Mouse (Mus musculus): ENCODE measurements around the gene Kmt2d. TPM values are rescaled to one million over a fixed set of nuclear protein-coding genes. Genes with fewer than 3 reads are reported as not detected.
A peak's percentile ranks its signal among the peaks of the same experiment; 100 is the strongest.

The Kmt2d gene
- polyA plus RNA-seq, 1 experiment from 2014 or later, result 8.7 TPM

- H3K9me3 ChIP-seq (ENCODE audit: low read length), result no peaks in the 10 kb centered on the region
- peak; percentile 99 for DNase-seq (ENCODE audit: low spot score)
These were observed 10.1 kb upstream of the Kmt2d start for GRCm38 (mm10) chr15:98880978-98881655.

DNA sequence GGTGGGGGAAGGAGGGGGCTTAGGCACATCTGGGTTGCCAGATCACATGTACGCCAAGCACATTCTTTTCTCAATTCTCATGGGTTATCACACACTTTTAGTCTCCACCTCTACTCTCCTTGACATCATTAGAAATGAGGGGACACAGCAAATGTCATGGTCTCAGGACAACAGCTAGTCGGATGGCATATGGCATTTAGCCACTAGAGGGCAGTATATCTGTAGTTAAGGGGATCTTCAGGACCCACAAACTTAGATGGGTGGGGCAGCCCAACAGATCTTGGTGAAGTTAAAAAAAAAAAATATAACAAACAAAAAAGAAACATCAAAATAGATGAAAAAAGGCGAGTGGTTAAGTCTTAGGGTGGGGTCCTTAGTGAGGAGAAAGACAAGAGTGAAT lies 6.3 kb upstream of the Kmt2d start:
- Histone ChIP-seq H3K9me3 (ENCODE audit: low read length) (no peaks in the 10 kb centered on the region), H3K4me3 (ENCODE audit: low read depth, low read length) (no peak overlapping the region), H3K27me3 (replicated peaks; ENCODE audit: insufficient read depth, low read length) (no peaks in the 10 kb centered on the region), H3K36me3 (ENCODE audit: insufficient read depth, low read length) (no peaks in the 10 kb centered on the region), H3K4me1 (ENCODE audit: insufficient read depth, low read depth, low read length) (no peaks in the 10 kb centered on the region), H3K27ac (ENCODE audit: low read length) (no peak overlapping the region), H3K4me2 (replicated peaks; ENCODE audit: low read depth, low read length) (no peak overlapping the region), H3K9ac (replicated peaks; ENCODE audit: low read depth) (no peak overlapping the region)
- TF ChIP-seq CTCF (IDR thresholded peaks at IDR 0.05), result peak; percentile 89
- no peak for TF ChIP-seq EP300 (IDR thresholded peaks at IDR 0.05)
- DNase-seq (ENCODE audit: low spot score), result peak; percentile 81
- 8% methylated on average over 3 of the region's 3 CpGs for WGBS
- no peak for ATAC-seq

More at GRCm38 (mm10) chr15:98880978-98881655, 10.1 kb upstream of the Kmt2d start:
- peak overlapping the region; percentile 55 for H3K9ac ChIP-seq (replicated peaks; ENCODE audit: low read depth)
- H3K27ac ChIP-seq (ENCODE audit: low read length), result peak overlapping the region; percentile 84
- H3K4me3 ChIP-seq (ENCODE audit: low read depth, low read length), result peak overlapping the region; percentile 70
- H3K4me2 ChIP-seq (replicated peaks; ENCODE audit: low read depth, low read length), result peak overlapping the region; percentile 81
- ATAC-seq, result peak; percentile 98
- no peaks in the 10 kb centered on the region for H3K4me1 ChIP-seq (ENCODE audit: insufficient read depth, low read depth, low read length)
- TF ChIP-seq CTCF (IDR thresholded peaks at IDR 0.05) (peak; percentile 60), EP300 (IDR thresholded peaks at IDR 0.05) (no peak)
- H3K27me3 ChIP-seq (replicated peaks; ENCODE audit: insufficient read depth, low read length), result no peaks in the 10 kb centered on the region
- under 1% methylated on average over 44 of the region's 48 CpGs for WGBS
- no peaks in the 10 kb centered on the region for H3K36me3 ChIP-seq (ENCODE audit: insufficient read depth, low read length)

DNA sequence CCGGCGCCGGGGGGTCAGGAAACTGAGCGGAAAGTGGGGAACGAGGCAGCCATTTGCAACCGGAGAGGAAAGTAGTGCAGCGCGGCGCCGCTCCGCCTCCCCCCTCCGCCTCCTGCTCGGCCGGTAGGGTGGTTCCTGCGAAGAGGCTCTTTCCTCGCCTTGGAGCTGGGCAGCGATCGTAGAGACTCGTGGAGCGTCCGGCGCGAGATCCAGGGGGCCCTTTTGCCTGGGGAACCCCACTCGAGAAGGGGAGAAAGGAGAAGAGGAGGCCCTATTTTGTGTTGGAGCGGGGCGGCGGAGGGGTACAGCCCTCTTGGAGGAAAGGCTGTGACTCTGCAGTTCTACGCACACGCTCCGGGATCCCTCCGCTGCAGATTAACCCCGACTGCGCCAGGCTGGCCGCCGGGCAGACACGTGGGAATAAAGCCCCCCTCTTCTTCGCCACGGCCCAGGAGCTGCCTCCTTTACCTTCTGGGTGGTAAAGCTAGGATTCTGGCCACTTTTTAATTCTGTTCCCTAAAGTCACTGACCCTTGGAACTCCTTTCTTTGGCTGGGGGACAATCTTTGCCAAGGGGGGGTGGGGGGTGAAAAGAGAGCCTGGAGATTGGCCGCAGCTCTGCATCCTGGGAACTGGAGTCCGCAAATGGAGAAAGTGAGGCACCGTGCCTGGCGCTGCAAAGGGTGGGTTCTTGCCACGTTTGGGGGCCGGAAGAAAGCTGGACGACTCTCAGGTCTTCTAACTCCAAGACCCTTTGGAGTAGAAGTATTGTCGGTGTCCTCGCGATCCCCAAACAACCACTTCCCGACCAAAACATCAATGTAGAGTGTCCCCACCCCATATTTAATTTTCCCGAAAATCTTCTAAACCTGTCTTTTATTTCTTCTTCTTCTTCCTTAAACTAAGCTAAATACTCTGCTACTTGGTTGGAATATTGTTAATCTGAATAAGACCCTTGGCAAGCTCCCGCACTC lies 1.2 kb upstream of the Kmt2d start:
- H3K27ac ChIP-seq (ENCODE audit: low read length), result peak overlapping the region; percentile 99
- ATAC-seq (peak; percentile 74), DNase-seq (ENCODE audit: low spot score) (peak; percentile 98)
- H3K36me3 ChIP-seq (ENCODE audit: insufficient read depth, low read length), result no peaks in the 10 kb centered on the region
- peak overlapping the region; percentile 78 for H3K4me2 ChIP-seq (replicated peaks; ENCODE audit: low read depth, low read length)
- peak overlapping the region; percentile 99 for H3K9ac ChIP-seq (replicated peaks; ENCODE audit: low read depth)
- WGBS, result 2% methylated on average over 41 of the region's 51 CpGs
- TF ChIP-seq CTCF (IDR thresholded peaks at IDR 0.05) (no peak), EP300 (IDR thresholded peaks at IDR 0.05) (peak; percentile 59; the same call in 1 of the 2 replicates)
- peak overlapping the region; percentile 92 for H3K4me3 ChIP-seq (ENCODE audit: low read depth, low read length)
- peaks cover 12% of the 10 kb centered on the region for H3K4me1 ChIP-seq (ENCODE audit: insufficient read depth, low read depth, low read length)
- no peaks in the 10 kb centered on the region for H3K9me3 ChIP-seq (ENCODE audit: low read length)
- no peaks in the 10 kb centered on the region for H3K27me3 ChIP-seq (replicated peaks; ENCODE audit: insufficient read depth, low read length)

DNA sequence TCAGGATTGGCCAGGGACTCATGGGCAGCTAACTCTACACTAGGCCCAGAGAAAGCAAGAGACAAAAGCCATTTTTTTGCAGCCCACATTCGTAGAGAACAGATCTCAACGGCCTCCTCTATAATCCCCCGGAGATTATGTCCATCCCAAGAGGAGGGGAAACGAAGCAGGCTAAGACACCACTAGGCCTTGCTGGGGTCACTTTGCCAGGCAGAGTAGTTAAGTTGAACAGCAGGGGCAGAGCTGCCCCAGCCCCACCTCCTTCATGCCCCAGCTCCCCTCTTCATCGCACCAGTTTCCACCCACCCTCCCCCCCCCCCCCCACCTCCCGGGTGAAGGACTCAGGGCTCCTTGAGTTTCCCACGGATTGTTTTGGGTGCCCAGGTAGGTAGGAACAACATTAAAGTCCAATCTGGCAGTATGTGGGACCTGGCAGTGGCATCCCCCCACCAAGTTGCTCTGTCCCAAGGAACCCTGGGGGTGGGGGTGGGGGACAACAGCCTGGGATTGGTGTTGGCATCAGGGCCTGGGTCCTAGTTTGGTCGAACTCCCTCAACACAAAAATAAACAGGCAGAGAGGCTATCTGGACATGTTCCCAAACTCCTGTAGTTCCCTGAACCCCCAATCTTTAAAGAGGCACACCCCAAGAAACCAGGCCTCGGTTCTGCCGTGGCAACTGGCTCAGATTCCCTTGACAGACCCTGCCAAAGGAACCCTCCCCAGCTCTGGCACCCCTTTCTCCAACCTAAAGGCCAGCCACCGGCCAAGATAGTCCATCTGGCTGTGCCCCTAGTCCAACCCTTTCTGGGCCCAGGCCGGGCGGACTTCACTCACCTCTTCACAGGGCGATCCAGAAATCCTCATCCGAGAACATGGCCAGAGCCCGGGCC lies 580 bp downstream of the Kmt2d start:
- DNase-seq (ENCODE audit: low spot score), result peak; percentile 43
- TF ChIP-seq CTCF (IDR thresholded peaks at IDR 0.05) (no peak), EP300 (IDR thresholded peaks at IDR 0.05) (no peak)
- ATAC-seq, result no peak
- Histone ChIP-seq H3K4me2 (replicated peaks; ENCODE audit: low read depth, low read length) (peak overlapping the region; percentile 78), H3K27me3 (replicated peaks; ENCODE audit: insufficient read depth, low read length) (no peaks in the 10 kb centered on the region), H3K36me3 (ENCODE audit: insufficient read depth, low read length) (peaks cover 8% of the 10 kb centered on the region; the same call in 1 of the 2 replicates), H3K4me1 (ENCODE audit: insufficient read depth, low read depth, low read length) (peaks cover 12% of the 10 kb centered on the region), H3K27ac (ENCODE audit: low read length) (peak overlapping the region; percentile 99), H3K9ac (replicated peaks; ENCODE audit: low read depth) (peak overlapping the region; percentile 99), H3K9me3 (ENCODE audit: low read length) (no peaks in the 10 kb centered on the region), H3K4me3 (ENCODE audit: low read depth, low read length) (peak overlapping the region; percentile 92)
- under 1% methylated on average over 15 of the region's 16 CpGs for WGBS

- no peaks in the 10 kb centered on the region for H3K9me3 ChIP-seq (ENCODE audit: low read length)
- peaks cover 9% of the 10 kb centered on the region; the same call in 1 of the 2 replicates for H3K36me3 ChIP-seq (ENCODE audit: insufficient read depth, low read length)
- DNase-seq (ENCODE audit: low spot score) (peak; percentile 90), ATAC-seq (peak; percentile 23)
- H3K4me1 ChIP-seq (ENCODE audit: insufficient read depth, low read depth, low read length), result peaks cover 12% of the 10 kb centered on the region
- WGBS, result 9% methylated on average over 8 of the region's 8 CpGs
- TF ChIP-seq CTCF (IDR thresholded peaks at IDR 0.05), result no peak
- TF ChIP-seq EP300 (IDR thresholded peaks at IDR 0.05), result no peak
- peak overlapping the region; percentile 99 for H3K27ac ChIP-seq (ENCODE audit: low read length)
- no peaks in the 10 kb centered on the region for H3K27me3 ChIP-seq (replicated peaks; ENCODE audit: insufficient read depth, low read length)
- H3K4me3 ChIP-seq (ENCODE audit: low read depth, low read length), result peak overlapping the region; percentile 92
- peak overlapping the region; percentile 99; the same call in 1 of the 2 replicates for H3K9ac ChIP-seq (replicated peaks; ENCODE audit: low read depth)
- H3K4me2 ChIP-seq (replicated peaks; ENCODE audit: low read depth, low read length), result peak overlapping the region; percentile 78
These were observed 1.4 kb downstream of the Kmt2d start for GRCm38 (mm10) chr15:98869342-98870178.
